Mouse (Mus musculus) gastrocnemius, postnatal 10 days (tissue): ENCODE data around the gene Speer4d. TPM values are rescaled to one million over a fixed set of nuclear protein-coding genes. Genes with fewer than 3 reads are reported as not detected.
"Not testable (repeated sequence)": the region's sequence is repeated elsewhere in the genome, so short reads cannot be mapped to it uniquely, and the experiment has no call there.

Experiments
- DNase-seq: peaks from one replicate; pipeline ENCODE4 v3.0.0; 2021; ENCODE audit warnings: mixed read lengths
- total RNA-seq, 2 experiments: library from RNA; stranded (reverse); gene quantifications; 2 replicates each; pipeline ENCODE4 v1.2.3; 2021

Speer4d gene
- total RNA-seq, 2 experiments from 2014 or later, result not detected

DNA sequence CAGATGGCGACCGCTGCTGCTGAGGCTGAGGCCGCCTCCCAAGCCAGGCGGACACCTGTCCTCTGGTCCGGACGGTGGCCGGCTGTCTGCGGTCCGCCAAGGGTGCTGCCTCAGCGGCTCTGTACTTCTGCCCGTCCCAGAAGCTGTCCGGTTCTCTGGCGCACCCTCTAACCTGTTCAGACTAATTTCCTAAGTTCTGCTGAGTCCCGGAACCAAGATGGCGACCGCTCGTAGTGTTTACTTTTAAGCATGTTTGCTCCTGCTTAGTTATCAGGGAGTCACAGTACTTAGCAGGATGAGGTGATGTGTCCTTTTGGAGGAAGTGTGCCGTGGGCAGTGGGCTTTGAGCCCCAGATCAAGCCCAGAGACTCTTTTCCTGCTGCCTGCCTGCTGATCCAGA lies 51.9 kb downstream of the Speer4d start:
- DNase-seq, result not testable (repeated sequence)

Other genes with a start within 250 kb of the Speer4d start
- not detected for gene Gm21149, start 142.5 kb upstream of the Speer4d start, total RNA-seq
- not detected for gene Gm21190, start 89.8 kb upstream of the Speer4d start, total RNA-seq
- not detected for gene Gm21083, start 41.7 kb upstream of the Speer4d start, total RNA-seq
- not detected for gene 4930572O03Rik, start 38.0 kb downstream of the Speer4d start, total RNA-seq
- not detected for gene Speer4c, start 95.2 kb downstream of the Speer4d start, total RNA-seq